Mouse (Mus musculus) forebrain, embryonic 13.5 days (tissue): ENCODE measurements around the gene Cela3b. TPM values are rescaled to one million over a fixed set of nuclear protein-coding genes. Genes with fewer than 3 reads are reported as not detected.
"Not testable (repeated sequence)": the region's sequence is repeated elsewhere in the genome, so short reads cannot be mapped to it uniquely, and the experiment has no call there.

Experiments used
- ATAC-seq: fragments of 200-750 bp; cut with Nextera tagmentation; 2 replicates; pipeline ENCODE4 v1.8.0; 2017
- H3K27ac ChIP-seq: fragments of 300-500 bp; sonication (generic); 2 replicates; pipeline ENCODE4 v1.5.1; 2015; ENCODE audit warnings: inconsistent platforms, mild to moderate bottlenecking, moderate library complexity
- H3K27me3 ChIP-seq: fragments of 300-500 bp; sonication (generic); 2 replicates; pipeline ENCODE4 v1.6.1; 2015; ENCODE audit warnings: mild to moderate bottlenecking, inconsistent platforms
- H3K36me3 ChIP-seq: fragments of 300-500 bp; sonication (generic); 2 replicates; pipeline ENCODE4 v1.6.1; 2015; ENCODE audit warnings: mild to moderate bottlenecking, inconsistent platforms; ENCODE audit not compliant: poor library complexity, severe bottlenecking
- H3K4me1 ChIP-seq: fragments of 300-500 bp; sonication (generic); 2 replicates; pipeline ENCODE4 v1.6.1; 2015; ENCODE audit warnings: inconsistent platforms
- H3K4me2 ChIP-seq: fragments of 300-500 bp; sonication (generic); 2 replicates; pipeline ENCODE4 v1.6.1; 2015; ENCODE audit warnings: inconsistent platforms, mild to moderate bottlenecking, moderate library complexity
- H3K4me3 ChIP-seq: fragments of 300-500 bp; sonication (generic); 2 replicates; pipeline ENCODE4 v1.5.1; 2015; ENCODE audit warnings: mild to moderate bottlenecking, inconsistent platforms
- H3K9ac ChIP-seq: fragments of 300-500 bp; sonication (generic); 2 replicates; pipeline ENCODE4 v1.6.1; 2015; ENCODE audit warnings: mild to moderate bottlenecking, inconsistent platforms
- H3K9me3 ChIP-seq: fragments of 300-500 bp; sonication (generic); replicated peaks from 2 replicates; pipeline ENCODE4 v1.6.1; 2016; ENCODE audit warnings: inconsistent platforms
- WGBS: fragments of 180-500 bp; shearing (Covaris S2); methylation state at CpG from one replicate; pipeline ENCODE4 v1.1.7; 2015; 5-methylcytosine and 5-hydroxymethylcytosine counted together
- polyA plus RNA-seq: library from polyadenylated mRNA; unstranded; fragments of >200 nt; fragmentation: Nextera tagmentation; extraction: Ambion mirVana; gene quantifications from 2 replicates; pipeline ENCODE4 v1.2.1, GENCODE M21; 2015

The Cela3b gene
- polyA plus RNA-seq, 1 experiment from 2014 or later = not detected

GRCm38 (mm10) chr4:137445881-137446280, 15.5 kb upstream of the Cela3b start:
- Histone ChIP-seq H3K27ac (no peak overlapping the region), H3K4me1 (peaks cover 14% of the 10 kb centered on the region), H3K4me2 (no peak overlapping the region), H3K36me3 (no peaks in the 10 kb centered on the region), H3K9ac (no peak overlapping the region), H3K4me3 (no peak overlapping the region), H3K9me3 (no peaks in the 10 kb centered on the region), H3K27me3 (no peaks in the 10 kb centered on the region)
- ATAC-seq = no peak
- whole genome bisulfite sequencing = 91% methylated on average over 4 of the region's 4 CpGs

- ATAC-seq = no peak
- H3K27ac ChIP-seq = no peak overlapping the region
- no peak overlapping the region for H3K4me3 ChIP-seq
- 21% methylated on average over 5 of the region's 5 CpGs for WGBS
- H3K9ac ChIP-seq = no peak overlapping the region
- no peaks in the 10 kb centered on the region for H3K27me3 ChIP-seq
- H3K36me3 ChIP-seq = no peaks in the 10 kb centered on the region
- no peaks in the 10 kb centered on the region for H3K9me3 ChIP-seq
- no peak overlapping the region for H3K4me2 ChIP-seq
- peaks cover 10% of the 10 kb centered on the region for H3K4me1 ChIP-seq
Observed at GRCm38 (mm10) chr4:137443625-137444024, 13.3 kb upstream of the Cela3b start.

DNA sequence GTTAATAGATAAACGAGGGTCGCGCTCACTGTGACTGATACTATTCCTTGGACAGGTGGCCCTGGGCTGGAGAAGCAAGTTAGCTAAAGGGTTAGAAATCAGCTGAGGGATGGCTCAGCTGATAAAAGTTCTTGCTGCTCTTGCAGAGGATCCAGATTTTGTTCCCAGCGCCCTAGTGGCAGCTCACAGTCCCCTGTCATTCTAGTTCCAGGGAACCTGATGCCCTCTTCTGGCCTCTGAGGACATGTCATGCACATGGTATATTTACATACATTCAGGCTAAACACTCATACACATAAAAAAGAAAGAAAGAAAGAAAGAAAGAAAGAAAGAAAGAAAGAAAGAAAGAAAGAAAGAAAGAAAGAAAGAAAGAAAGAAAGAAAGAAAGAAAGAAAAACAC, 11.0 kb upstream of the Cela3b start:
- Histone ChIP-seq H3K9ac (no peak overlapping the region), H3K4me3 (no peak overlapping the region), H3K27ac (no peak overlapping the region), H3K4me2 (no peak overlapping the region), H3K36me3 (no peaks in the 10 kb centered on the region), H3K4me1 (no peaks in the 10 kb centered on the region), H3K27me3 (no peaks in the 10 kb centered on the region), H3K9me3 (no peaks in the 10 kb centered on the region)
- no peak for ATAC-seq
- 82% methylated on average over 4 of the region's 4 CpGs for WGBS

DNA sequence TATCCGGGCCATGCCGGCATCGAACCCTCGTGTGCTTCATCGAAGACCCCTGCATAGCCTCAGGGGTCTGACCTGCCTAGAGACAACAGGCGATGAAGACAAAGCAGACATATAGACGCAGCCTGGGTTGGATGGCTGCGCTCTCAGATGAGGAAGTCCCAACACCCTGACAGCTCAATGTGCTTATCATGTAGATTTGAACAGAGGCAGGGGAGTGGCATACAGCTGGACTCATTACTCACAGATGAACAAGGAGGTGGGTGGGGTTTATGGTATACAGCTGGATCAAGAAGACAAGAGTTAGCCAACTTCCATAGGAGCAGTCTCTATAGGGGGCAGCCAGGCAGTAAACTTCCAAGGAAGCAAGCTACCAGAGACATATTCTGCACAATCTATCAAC, 8.5 kb upstream of the Cela3b start:
- Histone ChIP-seq H3K4me1 (no peaks in the 10 kb centered on the region), H3K9me3 (no peaks in the 10 kb centered on the region), H3K9ac (no peak overlapping the region), H3K36me3 (no peaks in the 10 kb centered on the region), H3K27me3 (no peaks in the 10 kb centered on the region), H3K4me2 (no peak overlapping the region), H3K4me3 (no peak overlapping the region), H3K27ac (no peak overlapping the region)
- ATAC-seq = no peak
- 89% methylated on average over 8 of the region's 8 CpGs for WGBS

GRCm38 (mm10) chr4:137436979-137437669, 6.8 kb upstream of the Cela3b start:
- 88% methylated on average over 8 of the region's 8 CpGs for WGBS
- Histone ChIP-seq H3K4me1 (no peaks in the 10 kb centered on the region), H3K36me3 (no peaks in the 10 kb centered on the region), H3K27ac (no peak overlapping the region), H3K4me3 (no peak overlapping the region), H3K27me3 (no peaks in the 10 kb centered on the region), H3K9me3 (no peaks in the 10 kb centered on the region), H3K9ac (no peak overlapping the region), H3K4me2 (no peak overlapping the region)
- ATAC-seq = no peak

GRCm38 (mm10) chr4:137432700-137433550, 2.6 kb upstream of the Cela3b start:
- H3K27ac ChIP-seq, ATAC-seq: not testable (repeated sequence)
- WGBS = 81% methylated on average over 10 of the region's 10 CpGs

GRCm38 (mm10) chr4:137417712-137418564, 12.4 kb downstream of the Cela3b start:
- WGBS = 74% methylated on average over 11 of the region's 11 CpGs
- H3K27ac ChIP-seq = no peak overlapping the region
- no peak for ATAC-seq
- no peak overlapping the region for H3K4me3 ChIP-seq
- no peaks in the 10 kb centered on the region for H3K36me3 ChIP-seq
- H3K4me2 ChIP-seq = no peak overlapping the region
- no peaks in the 10 kb centered on the region for H3K9me3 ChIP-seq
- no peaks in the 10 kb centered on the region for H3K4me1 ChIP-seq
- no peak overlapping the region for H3K9ac ChIP-seq
- H3K27me3 ChIP-seq = no peaks in the 10 kb centered on the region

More at GRCm38 (mm10) chr4:137432700-137433550, 2.6 kb upstream of the Cela3b start:
- not testable (repeated sequence) for H3K4me1 ChIP-seq, H3K4me2 ChIP-seq, H3K27me3 ChIP-seq, H3K4me3 ChIP-seq, H3K9ac ChIP-seq, H3K36me3 ChIP-seq, H3K9me3 ChIP-seq

DNA sequence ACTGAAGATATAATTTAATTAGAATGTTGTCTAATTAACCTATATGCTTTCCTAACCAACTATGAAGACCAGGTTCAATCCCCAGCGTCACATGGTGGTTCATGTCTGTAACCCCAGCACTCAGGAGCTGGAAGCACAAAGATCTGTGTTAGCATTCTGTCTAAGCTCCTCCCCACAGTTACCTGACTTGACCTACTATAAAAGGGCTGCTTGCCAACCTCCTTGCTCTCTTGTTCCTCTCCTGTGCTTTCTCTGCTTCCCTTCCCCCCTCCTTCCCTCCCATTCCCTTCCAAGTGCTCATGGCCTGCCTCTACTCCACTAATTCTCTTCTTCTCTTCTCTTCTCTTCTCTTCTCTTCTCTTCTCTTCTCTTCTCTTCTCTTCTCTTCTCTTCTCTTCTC, 15.4 kb downstream of the Cela3b start:
- Histone ChIP-seq H3K27ac (no peak overlapping the region), H3K9me3 (no peaks in the 10 kb centered on the region), H3K9ac (no peak overlapping the region), H3K27me3 (no peaks in the 10 kb centered on the region), H3K36me3 (no peaks in the 10 kb centered on the region), H3K4me1 (no peaks in the 10 kb centered on the region), H3K4me2 (no peak overlapping the region), H3K4me3 (no peak overlapping the region)
- no peak for ATAC-seq
- WGBS = 79% methylated on average over 1 of the region's 1 CpGs

- not testable (repeated sequence) for H3K4me1 ChIP-seq, H3K9ac ChIP-seq, H3K9me3 ChIP-seq, H3K27ac ChIP-seq, H3K27me3 ChIP-seq, H3K4me3 ChIP-seq, ATAC-seq, H3K36me3 ChIP-seq, H3K4me2 ChIP-seq
- WGBS = 90% methylated on average over 7 of the region's 7 CpGs
Observed at GRCm38 (mm10) chr4:137412185-137412709, 18.1 kb downstream of the Cela3b start.

DNA sequence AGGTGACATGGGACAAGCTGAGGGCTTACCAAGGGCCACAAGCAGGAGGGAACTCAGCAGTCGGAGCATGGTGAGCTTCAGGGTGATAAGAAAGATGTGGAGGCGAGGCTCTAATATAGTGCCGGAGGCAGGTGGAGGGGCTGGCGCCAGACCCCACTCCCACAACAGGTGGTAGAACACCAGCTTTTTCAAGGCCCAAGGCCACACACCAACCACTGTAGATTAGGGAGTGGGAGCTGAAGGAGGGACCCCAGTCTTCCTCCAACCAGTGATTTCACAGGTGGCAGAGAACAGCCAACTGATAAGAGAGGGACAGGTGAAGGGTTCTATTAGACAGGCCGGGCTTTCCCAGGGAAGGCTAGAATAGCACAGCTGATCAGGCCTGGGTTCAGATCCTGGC, 20.6 kb downstream of the Cela3b start, which contains the start of gene Cela3a:
Gene Cela3a (minus strand): TSS at position 101 of the 400 bp plus-strand sequence.
- H3K4me2 ChIP-seq = no peak within 1 kb of the TSS
- H3K27ac ChIP-seq = no peak within 1 kb of the TSS
- ATAC-seq = no peak
- H3K27me3 ChIP-seq = no peaks in the 10 kb centered on the region
- no peaks in the 10 kb centered on the region for H3K9me3 ChIP-seq
- no peaks in the 10 kb centered on the region for H3K4me1 ChIP-seq
- no peak within 1 kb of the TSS for H3K9ac ChIP-seq
- no peaks in the 10 kb centered on the region for H3K36me3 ChIP-seq
- 94% methylated on average over 5 of the region's 5 CpGs for WGBS
- H3K4me3 ChIP-seq = no peak within 1 kb of the TSS

- Histone ChIP-seq H3K4me2 (no peak overlapping the region), H3K4me1 (no peaks in the 10 kb centered on the region), H3K4me3 (no peak overlapping the region), H3K9me3 (no peaks in the 10 kb centered on the region), H3K27me3 (no peaks in the 10 kb centered on the region), H3K36me3 (no peaks in the 10 kb centered on the region), H3K27ac (no peak overlapping the region), H3K9ac (no peak overlapping the region)
- ATAC-seq = no peak
- 91% methylated on average over 3 of the region's 3 CpGs for WGBS
Observed at GRCm38 (mm10) chr4:137405571-137405970, 24.8 kb downstream of the Cela3b start.
